Mouse (Mus musculus) hindbrain, embryonic 12.5 days (tissue): ENCODE data around the gene Efna5. TPM values are rescaled to one million over a fixed set of nuclear protein-coding genes. Genes with fewer than 3 reads are reported as not detected.

Experiments
- ATAC-seq: fragments of 200-750 bp; cut with Nextera tagmentation; 2 replicates; pipeline ENCODE4 v1.8.0; 2017; ENCODE audit warnings: moderate TSS enrichment; ENCODE audit not compliant: low FRiP score
- H3K27ac ChIP-seq: fragments of 300-500 bp; sonication (generic); 2 replicates; pipeline ENCODE4 v1.5.1; 2016; ENCODE audit warnings: mild to moderate bottlenecking
- H3K27me3 ChIP-seq: fragments of 300-500 bp; sonication (generic); 2 replicates; pipeline ENCODE4 v1.6.1; 2016; ENCODE audit warnings: mild to moderate bottlenecking
- H3K36me3 ChIP-seq: fragments of 300-500 bp; sonication (generic); 2 replicates; pipeline ENCODE4 v1.6.1; 2016; ENCODE audit warnings: mild to moderate bottlenecking
- H3K4me1 ChIP-seq: fragments of 300-500 bp; sonication (generic); 2 replicates; pipeline ENCODE4 v1.6.1; 2016
- H3K4me2 ChIP-seq: fragments of 300-500 bp; sonication (generic); replicated peaks from 2 replicates; pipeline ENCODE4 v1.6.1; 2016; ENCODE audit warnings: mild to moderate bottlenecking
- H3K4me3 ChIP-seq: fragments of 300-500 bp; sonication (generic); 2 replicates; pipeline ENCODE4 v1.5.1; 2016; ENCODE audit warnings: mild to moderate bottlenecking
- H3K9ac ChIP-seq: fragments of 300-500 bp; sonication (generic); 2 replicates; pipeline ENCODE4 v1.6.1; 2016; ENCODE audit warnings: mild to moderate bottlenecking, moderate library complexity
- H3K9me3 ChIP-seq: fragments of 300-500 bp; sonication (generic); replicated peaks from 2 replicates; pipeline ENCODE4 v1.6.1; 2016; ENCODE audit warnings: mild to moderate bottlenecking
- whole genome bisulfite sequencing: fragments of 180-500 bp; shearing (Covaris S2); methylation state at CpG from one replicate; pipeline ENCODE4 v1.1.7; 2016; 5-methylcytosine and 5-hydroxymethylcytosine counted together
- polyA plus RNA-seq: library from polyadenylated mRNA; unstranded; fragments of >200 nt; fragmentation: Nextera tagmentation; extraction: Ambion mirVana; gene quantifications from 2 replicates; pipeline ENCODE4 v1.2.1, GENCODE M21; 2016

The Efna5 gene
- polyA plus RNA-seq, 1 experiment from 2014 or later, result 61.3 TPM

DNA sequence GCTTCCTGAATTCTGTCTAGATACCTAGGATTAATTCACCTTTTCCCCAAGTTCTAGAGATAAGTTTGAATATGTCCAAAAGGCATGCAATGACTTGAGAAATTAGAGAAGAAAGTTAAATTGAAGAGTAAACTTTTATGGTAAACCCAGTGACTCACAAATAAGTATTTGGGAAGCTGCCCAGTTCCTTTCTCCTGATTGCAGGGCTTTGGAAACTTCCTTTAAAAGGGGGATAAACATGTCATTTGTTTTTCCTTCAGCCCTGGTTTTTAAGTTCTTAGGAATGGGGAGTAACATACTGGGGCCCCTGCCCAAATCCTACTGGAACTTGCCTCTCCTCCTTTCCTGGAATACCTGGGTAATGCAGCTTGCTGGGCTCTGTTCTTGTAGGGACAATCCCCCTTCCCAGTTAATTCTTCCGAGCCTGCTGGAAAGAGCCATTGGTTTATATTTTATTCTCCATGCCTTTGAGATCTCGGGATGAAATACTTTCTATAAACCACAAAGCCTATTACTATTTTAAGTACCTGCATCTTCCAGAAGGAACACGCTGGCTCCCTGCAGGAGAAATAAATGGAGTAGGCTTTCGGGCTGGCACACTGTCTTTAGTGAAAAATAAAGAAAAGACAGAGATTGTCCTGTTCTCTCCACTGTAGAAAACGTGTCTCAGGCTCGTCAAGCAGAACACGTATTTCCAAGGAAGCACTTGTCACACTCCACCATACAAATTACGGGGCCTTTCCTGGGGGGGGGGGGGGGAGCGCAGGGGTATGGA, 282.2 kb downstream of the Efna5 start:
- H3K27ac ChIP-seq, result no peak overlapping the region
- H3K9ac ChIP-seq, result no peak overlapping the region
- no peak overlapping the region for H3K4me2 ChIP-seq
- H3K9me3 ChIP-seq, result no peaks in the 10 kb centered on the region
- peaks cover 13% of the 10 kb centered on the region for H3K4me1 ChIP-seq
- 50% methylated on average over 9 of the region's 9 CpGs for WGBS
- H3K27me3 ChIP-seq, result no peaks in the 10 kb centered on the region
- no peak overlapping the region for H3K4me3 ChIP-seq
- H3K36me3 ChIP-seq, result no peaks in the 10 kb centered on the region
- ATAC-seq, result no peak

DNA sequence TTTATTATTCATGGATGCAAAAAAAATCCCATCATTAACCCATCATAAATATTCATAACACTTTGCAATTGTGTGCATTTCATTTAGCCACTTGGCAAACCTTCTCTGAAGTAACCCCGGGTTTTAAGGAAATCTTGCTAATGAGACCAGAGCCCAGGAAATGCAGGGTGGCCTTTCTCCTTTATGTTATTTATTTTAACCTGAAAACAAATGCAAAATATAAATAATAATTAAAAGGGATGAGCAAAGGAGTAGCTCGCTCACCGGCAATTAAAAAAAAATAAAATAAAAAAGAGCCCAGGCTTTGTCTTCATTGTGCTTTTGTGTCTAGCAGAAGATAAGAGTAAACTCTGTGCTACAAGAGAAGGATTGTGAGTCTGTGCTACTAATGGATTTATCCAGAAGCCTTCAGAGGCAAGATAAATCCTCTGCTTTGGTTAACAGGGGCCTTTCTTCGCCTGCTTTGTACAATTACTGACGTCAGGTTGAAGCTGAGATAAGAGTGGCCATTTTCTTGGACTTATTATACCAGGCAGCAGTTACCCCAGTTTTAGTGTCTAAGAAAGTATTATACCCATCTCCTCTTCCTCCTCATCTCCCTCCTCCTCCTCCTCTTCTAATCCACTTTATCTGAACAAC, 288.6 kb downstream of the Efna5 start:
- no peaks in the 10 kb centered on the region for H3K27me3 ChIP-seq

DNA sequence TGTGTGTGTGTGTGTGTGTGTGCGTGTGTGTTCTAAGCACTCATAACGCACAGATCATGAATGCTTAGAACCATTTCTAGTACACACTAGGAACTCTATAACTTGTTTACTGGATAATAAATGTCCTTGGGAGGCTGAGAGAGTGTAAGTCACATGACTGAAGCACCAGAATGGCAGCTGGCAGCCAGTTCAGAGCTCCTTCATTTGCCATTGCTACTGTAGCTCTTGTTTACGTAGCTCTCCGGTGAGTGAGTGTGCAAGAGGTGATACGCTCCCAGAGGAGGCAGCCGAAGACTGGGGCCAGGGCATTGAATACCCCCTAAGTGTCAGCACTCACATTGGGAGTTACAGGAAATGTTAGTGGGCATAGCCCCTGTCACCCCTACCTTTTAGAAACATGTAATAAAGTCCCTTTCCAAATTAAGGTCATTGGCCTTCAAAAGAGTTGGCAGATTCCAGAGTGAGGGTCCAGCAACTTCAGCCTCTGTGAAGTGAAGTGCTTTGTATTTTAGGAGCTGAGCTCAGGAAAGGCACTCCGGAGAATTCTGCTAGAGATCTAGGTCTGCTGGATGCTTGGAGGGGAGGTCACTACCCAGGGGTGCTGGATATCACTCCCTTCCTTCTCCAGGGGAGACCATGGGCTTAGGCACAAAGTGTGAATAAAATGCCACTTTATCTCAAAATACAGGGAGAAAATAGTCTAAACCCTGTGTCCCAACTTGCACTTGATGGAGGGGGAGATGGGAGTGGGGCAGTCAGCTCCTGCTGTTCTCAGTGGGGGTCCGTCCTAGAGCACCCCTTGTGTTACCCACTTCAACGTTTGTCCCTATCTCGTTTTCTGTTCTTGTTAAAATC, 289.3 kb downstream of the Efna5 start:
- H3K4me1 ChIP-seq, result peaks cover 10% of the 10 kb centered on the region
- H3K36me3 ChIP-seq, result no peaks in the 10 kb centered on the region
- H3K4me3 ChIP-seq, result no peak overlapping the region
- no peak overlapping the region for H3K4me2 ChIP-seq
- H3K9me3 ChIP-seq, result peaks cover 6% of the 10 kb centered on the region; the same call in 1 of the 2 replicates
- no peak overlapping the region for H3K9ac ChIP-seq
- ATAC-seq, result peak; percentile 52; the same call in 1 of the 2 replicates
- no peak overlapping the region for H3K27ac ChIP-seq
- no peaks in the 10 kb centered on the region for H3K27me3 ChIP-seq
- WGBS, result 58% methylated on average over 10 of the region's 10 CpGs

More for the DNA sequence above, 288.6 kb downstream of the Efna5 start:
- Histone ChIP-seq H3K9ac (no peak overlapping the region), H3K9me3 (peaks cover under 1% of the 10 kb centered on the region; the same call in 1 of the 2 replicates), H3K27ac (no peak overlapping the region), H3K4me1 (peaks cover 10% of the 10 kb centered on the region), H3K4me2 (no peak overlapping the region), H3K36me3 (no peaks in the 10 kb centered on the region), H3K4me3 (no peak overlapping the region)
- no peak for ATAC-seq
- WGBS, result 68% methylated on average over 5 of the region's 5 CpGs

DNA sequence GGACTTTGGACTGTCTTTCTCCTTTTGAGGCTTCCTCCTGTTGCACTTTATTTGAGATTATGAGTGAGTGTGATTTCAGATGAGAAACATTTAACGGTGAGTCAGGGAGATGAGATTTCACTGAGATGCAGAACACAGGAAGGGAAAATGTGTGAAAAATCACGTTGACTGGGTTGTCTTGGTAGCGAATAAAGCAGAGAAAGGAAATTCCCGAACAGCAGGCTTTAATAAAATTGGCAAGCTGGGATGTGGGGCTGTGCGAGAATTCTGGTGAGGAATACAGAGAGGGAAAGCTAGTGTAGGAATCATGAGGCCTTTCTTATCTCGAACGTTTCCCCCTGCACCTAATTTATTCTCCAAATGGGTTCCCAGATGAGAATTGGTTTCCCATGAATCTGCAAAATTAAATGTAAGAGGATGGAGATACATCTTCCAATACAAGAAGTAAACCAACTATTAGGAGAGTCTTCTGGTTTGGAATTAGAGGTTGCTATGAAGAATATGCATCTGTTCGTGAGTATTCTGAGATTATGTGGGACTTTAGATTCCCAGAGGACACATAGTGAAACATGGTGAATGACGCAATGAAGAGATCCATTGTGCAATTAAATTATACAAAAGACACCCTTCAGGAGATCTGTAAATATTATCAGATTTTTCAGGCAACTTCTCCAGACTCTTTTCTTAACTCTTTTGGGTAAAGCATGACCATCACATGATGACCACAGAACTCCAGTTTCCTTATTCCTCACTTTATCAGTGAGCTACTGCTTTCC, 290.2 kb downstream of the Efna5 start:
- Histone ChIP-seq H3K4me2 (no peak overlapping the region), H3K9ac (no peak overlapping the region), H3K9me3 (peaks cover 6% of the 10 kb centered on the region; the same call in 1 of the 2 replicates), H3K4me3 (no peak overlapping the region), H3K27ac (no peak overlapping the region), H3K4me1 (peaks cover 10% of the 10 kb centered on the region), H3K36me3 (no peaks in the 10 kb centered on the region), H3K27me3 (no peaks in the 10 kb centered on the region)
- no peak for ATAC-seq
- 75% methylated on average over 9 of the region's 9 CpGs for WGBS

DNA sequence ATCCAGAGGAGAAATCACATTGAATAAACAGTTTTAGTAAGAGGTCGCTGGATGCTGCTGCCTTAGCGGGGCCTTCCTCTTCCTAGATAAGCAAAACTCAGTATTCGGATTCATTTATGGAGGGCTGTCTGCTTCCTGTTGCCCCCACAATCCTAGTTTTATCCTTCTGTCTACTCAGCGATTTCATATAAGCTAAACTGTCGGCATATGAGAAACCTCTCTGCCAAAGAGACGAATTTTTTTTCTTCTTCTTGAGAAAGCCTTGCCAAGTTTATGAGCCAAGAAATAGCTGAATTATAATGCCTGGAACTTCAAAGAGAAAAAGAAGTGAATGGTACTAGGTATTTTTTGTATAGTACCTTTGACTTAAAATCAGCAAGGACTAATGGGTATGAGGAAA, 301.0 kb downstream of the Efna5 start:
- H3K27me3 ChIP-seq, result no peaks in the 10 kb centered on the region
- H3K4me3 ChIP-seq, result no peak overlapping the region
- no peak overlapping the region for H3K4me2 ChIP-seq
- WGBS, result 85% methylated on average over 6 of the region's 6 CpGs
- no peak overlapping the region for H3K27ac ChIP-seq
- H3K9ac ChIP-seq, result no peak overlapping the region
- H3K9me3 ChIP-seq, result no peaks in the 10 kb centered on the region
- no peak for ATAC-seq
- H3K36me3 ChIP-seq, result no peaks in the 10 kb centered on the region
- no peaks in the 10 kb centered on the region for H3K4me1 ChIP-seq

DNA sequence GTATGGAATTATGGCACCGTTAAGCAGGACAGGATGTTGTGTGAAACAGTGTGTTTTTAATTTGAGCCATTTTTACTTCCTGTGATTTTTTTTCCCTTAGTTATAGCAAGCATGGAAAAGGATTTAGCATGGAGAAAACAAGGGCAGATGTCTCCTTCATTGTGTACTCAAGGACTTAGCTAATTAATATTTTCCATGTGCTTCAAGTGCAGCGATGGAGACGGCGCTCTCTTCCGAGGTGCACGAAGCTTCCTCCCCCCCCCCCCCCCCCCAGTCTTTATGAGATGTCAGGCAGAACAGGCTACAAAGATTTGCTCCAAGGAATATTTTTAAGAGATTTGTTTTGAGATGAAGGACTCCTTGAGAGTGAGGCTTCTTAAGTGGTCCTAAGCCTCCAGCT, 301.5 kb downstream of the Efna5 start:
- no peaks in the 10 kb centered on the region for H3K9me3 ChIP-seq
- no peak overlapping the region for H3K9ac ChIP-seq
- no peak overlapping the region for H3K27ac ChIP-seq
- no peak overlapping the region for H3K4me3 ChIP-seq
- 71% methylated on average over 6 of the region's 6 CpGs for WGBS
- H3K4me1 ChIP-seq, result no peaks in the 10 kb centered on the region
- no peaks in the 10 kb centered on the region for H3K36me3 ChIP-seq
- no peaks in the 10 kb centered on the region for H3K27me3 ChIP-seq
- H3K4me2 ChIP-seq, result no peak overlapping the region
- no peak for ATAC-seq

DNA sequence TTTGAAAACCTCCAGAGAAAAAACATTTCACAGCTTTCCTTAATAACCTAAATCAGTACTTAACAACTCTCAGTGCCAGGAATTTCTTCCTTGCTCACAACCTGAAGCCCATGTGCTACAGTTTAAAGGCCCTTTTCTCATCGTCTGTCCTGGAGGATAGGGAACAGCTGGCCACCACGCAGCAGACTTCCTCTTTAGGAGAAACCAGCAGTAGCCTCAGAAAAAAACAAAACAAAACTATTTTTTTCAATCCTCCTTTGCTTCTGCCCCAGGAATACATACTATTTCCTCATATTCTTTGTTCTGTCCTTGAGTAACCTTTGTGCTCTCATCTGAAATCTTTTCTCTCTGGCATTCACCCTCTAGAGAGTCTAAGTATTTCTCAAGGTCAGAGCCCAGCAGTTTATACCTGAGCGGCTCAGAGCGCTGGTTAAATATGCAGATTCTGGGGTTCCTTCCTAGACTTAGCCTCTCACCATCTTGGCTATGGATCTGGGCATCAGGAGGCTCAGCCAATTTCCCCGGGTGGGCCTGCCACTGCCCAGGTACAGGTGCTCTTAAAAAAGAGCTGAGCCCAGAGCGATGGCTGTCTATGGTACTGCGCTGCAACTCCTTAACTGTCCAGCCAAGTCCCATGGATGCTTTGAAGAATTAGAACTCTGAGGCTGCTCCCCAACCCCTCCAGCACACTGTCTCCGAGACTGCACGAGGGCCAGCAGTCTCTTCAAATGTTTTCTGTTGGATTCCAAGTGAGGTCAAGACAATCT, 306.4 kb downstream of the Efna5 start:
- no peaks in the 10 kb centered on the region for H3K36me3 ChIP-seq
- H3K9me3 ChIP-seq, result no peaks in the 10 kb centered on the region
- no peaks in the 10 kb centered on the region for H3K4me1 ChIP-seq
- no peak for ATAC-seq
- H3K27ac ChIP-seq, result no peak overlapping the region
- no peak overlapping the region for H3K4me2 ChIP-seq
- H3K27me3 ChIP-seq, result no peaks in the 10 kb centered on the region
- no peak overlapping the region for H3K4me3 ChIP-seq
- H3K9ac ChIP-seq, result no peak overlapping the region
- WGBS, result 84% methylated on average over 9 of the region's 9 CpGs

DNA sequence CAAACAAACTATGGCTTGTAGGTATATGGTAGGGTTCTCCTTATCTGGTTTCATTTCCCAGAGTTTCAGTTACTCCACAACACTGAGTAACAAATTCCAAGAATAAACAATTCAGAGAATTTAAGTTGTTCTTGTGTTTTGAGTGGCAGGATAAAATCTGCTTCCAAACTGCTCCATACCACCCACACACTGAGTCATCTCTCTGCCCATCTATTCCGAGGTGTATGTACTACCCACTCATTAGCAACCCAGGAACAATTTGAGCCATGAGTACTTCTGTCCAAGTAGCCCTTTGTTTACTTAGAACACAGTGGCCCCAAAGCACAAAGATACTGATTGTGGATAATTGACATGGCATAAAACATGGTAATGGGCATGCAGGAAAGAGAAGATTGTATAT, 311.0 kb downstream of the Efna5 start:
- H3K36me3 ChIP-seq, result no peaks in the 10 kb centered on the region
- H3K9ac ChIP-seq, result no peak overlapping the region
- no peaks in the 10 kb centered on the region for H3K27me3 ChIP-seq
- H3K4me3 ChIP-seq, result no peak overlapping the region
- H3K27ac ChIP-seq, result no peak overlapping the region
- no peak overlapping the region for H3K4me2 ChIP-seq
- ATAC-seq, result no peak
- H3K4me1 ChIP-seq, result 0 out of 2 replicates have a peak, but pooled peaks cover 2% of the 10 kb centered on the region
- WGBS, result 80% methylated on average over 1 of the region's 1 CpGs
- H3K9me3 ChIP-seq, result no peaks in the 10 kb centered on the region

DNA sequence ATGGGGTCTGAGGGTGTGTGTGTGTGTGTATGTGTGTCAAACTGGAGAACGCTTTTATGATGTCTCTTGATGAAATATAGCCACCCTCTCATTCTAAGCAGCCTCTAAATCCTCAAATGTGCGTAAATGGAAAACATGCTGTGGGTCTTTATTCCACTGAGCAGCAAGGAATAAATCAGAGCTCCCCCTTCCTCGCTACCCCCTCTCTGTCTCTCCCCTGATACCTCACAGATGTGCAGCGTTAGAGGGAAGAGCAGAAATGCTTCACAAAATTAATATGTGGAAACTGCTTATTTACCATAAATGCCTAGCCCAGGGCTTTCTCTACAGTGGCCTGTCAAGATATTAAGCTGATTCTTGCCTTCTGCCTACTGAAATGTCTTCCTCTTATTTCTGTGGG, 313.1 kb downstream of the Efna5 start:
- WGBS, result 71% methylated on average over 4 of the region's 4 CpGs
- Histone ChIP-seq H3K36me3 (no peaks in the 10 kb centered on the region), H3K27ac (no peak overlapping the region), H3K4me1 (0 out of 2 replicates have a peak, but pooled peaks cover 2% of the 10 kb centered on the region), H3K9ac (no peak overlapping the region), H3K4me2 (no peak overlapping the region), H3K27me3 (no peaks in the 10 kb centered on the region), H3K4me3 (no peak overlapping the region), H3K9me3 (no peaks in the 10 kb centered on the region)
- no peak for ATAC-seq

DNA sequence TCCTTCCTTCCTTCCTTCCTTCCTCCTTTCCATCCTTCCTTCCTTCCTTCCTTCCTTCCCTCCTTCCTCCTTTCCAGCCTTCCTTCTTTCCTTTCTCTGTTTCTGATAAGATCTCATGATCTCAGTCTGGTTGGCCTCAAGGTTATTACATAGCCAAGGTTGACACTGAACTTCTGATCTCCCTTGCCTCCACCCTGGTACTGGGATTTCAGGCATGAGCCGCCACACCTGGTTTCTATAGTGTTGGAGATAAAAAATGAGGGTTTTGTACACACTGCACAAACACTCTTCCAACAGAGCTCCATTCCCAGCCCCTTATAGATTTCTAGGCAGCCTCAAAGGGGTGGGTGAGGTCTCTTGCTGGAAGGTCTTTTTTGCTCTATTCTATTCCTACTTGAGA, 315.5 kb downstream of the Efna5 start:
- Histone ChIP-seq H3K4me2 (no peak overlapping the region), H3K27ac (no peak overlapping the region), H3K4me1 (0 out of 2 replicates have a peak, but pooled peaks cover 2% of the 10 kb centered on the region), H3K27me3 (no peaks in the 10 kb centered on the region), H3K36me3 (no peaks in the 10 kb centered on the region), H3K9me3 (no peaks in the 10 kb centered on the region), H3K4me3 (no peak overlapping the region), H3K9ac (no peak overlapping the region)
- WGBS, result 82% methylated on average over 1 of the region's 1 CpGs
- ATAC-seq, result no peak

DNA sequence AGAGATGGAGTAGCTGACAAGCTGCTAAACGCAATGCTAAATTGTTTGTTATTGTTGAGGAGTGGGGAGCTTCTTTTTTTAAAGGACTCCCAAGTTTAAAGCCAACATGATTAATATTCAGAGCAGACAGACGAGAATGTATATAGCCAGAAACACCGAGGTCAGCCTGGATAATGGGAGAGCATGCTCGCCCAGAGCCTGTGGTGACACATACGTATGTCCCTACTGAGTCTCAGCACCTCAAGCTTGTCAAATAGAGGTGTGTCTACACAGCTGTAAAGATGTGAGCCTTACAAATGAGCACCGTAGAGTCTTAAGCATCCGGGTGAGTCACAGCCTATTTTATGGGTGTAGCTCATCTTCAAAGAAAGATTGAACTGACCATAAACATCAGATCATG, 318.7 kb downstream of the Efna5 start:
- Histone ChIP-seq H3K4me3 (no peak overlapping the region), H3K4me2 (no peak overlapping the region), H3K36me3 (no peaks in the 10 kb centered on the region), H3K27ac (no peak overlapping the region), H3K4me1 (no peaks in the 10 kb centered on the region), H3K9ac (no peak overlapping the region), H3K9me3 (no peaks in the 10 kb centered on the region), H3K27me3 (no peaks in the 10 kb centered on the region)
- ATAC-seq, result no peak
- WGBS, result 68% methylated on average over 7 of the region's 7 CpGs
